Mouse (Mus musculus): Measurements from ENCODE around the gene Polr2g.

DNA sequence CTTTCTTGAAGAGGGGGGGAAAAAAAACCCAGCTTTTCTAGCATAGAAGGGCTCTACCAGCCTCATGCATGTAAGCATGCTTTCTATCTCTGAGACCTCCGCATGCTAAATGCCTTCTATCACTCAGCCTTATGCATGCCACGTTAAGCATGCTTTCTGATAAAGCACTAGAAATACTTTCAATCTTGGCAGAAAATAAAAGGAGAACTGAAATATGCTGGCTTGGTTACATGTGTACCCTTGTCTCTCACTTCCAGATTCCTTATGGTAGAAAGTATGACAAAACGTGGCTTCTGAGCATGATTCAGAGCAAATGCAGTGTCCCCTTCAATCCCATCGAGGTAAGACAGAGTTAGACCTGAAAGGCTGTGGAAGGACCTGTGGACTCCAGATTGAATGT is 35.1 kb downstream of the Polr2g start:
- TF ChIP-seq POLR2A (IDR thresholded peaks at IDR 0.05; ENCODE audit: low read depth, low read length): no peak
- TF ChIP-seq CTCF (conservative IDR thresholded peaks at IDR 0.05; ENCODE audit: insufficient read depth, insufficient read length, low read depth, low read length): no peak

Data from kidney, adult 2 months (tissue).